8 mouse cellular contexts compared by ENCODE assay signal in the genomic region with DNA sequence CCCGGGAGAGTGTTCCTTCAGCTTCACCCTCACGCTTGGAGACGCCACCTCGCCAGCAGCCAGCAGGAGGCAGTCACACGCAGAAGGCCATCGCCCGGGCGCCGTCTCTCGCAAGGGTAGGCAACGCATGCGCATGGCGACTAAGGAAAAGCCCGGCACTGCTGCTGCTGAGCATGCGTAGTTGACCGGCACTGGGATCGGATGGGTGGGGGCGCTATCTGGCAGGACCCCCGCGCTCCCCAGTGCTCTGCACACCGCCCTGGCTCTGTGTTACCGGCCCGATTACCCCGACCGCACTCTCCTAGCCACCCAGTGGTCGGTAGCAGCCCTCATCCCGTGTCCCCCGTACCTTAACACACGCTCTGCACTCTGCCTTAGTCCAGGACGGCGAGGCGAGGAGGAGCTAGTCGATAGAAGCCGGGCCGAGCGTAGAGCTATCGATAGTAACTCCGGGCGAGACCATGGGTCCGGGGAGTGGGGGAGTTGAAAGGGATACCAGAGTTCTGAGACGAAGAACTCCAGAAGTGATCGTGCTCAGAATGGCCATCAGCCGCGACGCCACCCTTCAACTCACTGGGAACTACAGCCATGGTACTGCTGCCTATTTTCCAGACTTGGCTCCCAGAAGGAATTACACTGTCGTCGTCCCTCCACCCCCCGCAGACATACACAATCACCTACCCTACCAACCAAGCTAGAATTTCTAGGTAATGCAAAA. TPM values are rescaled to one million over a fixed set of nuclear protein-coding genes. Genes with fewer than 3 reads are reported as not detected.
DNase-seq lines count a peak whose midpoint lies in the region; ATAC-seq and TF ChIP-seq lines count a peak whose summit lies in the region.

A gene (minus strand): TSS at position 416 of the 718 bp plus-strand sequence.

- H3K4me2 ChIP-seq in forebrain, embryonic 15.5 days (replicated peaks), result peak within 1 kb of the TSS; percentile 53

- no peaks in the 10 kb centered on the region for H3K9me3 ChIP-seq in forebrain, embryonic 15.5 days

- TF ChIP-seq POLR2A in lung, adult 2 months (IDR thresholded peaks at IDR 0.05; ENCODE audit: borderline replicate concordance, extremely low read depth, low read depth, low read length), result peak; percentile 84; the same call in 1 of the 2 replicates

- no peaks in the 10 kb centered on the region for H3K27me3 ChIP-seq in forebrain, embryonic 15.5 days

- under 1% methylated on average over 48 of the region's 48 CpGs for WGBS in forebrain, embryonic 15.5 days
- WGBS in lung, adult 2 months, result under 1% methylated on average over 48 of the region's 48 CpGs

- TF ChIP-seq CTCF in lung, adult 2 months (IDR thresholded peaks at IDR 0.05; ENCODE audit: insufficient read depth, low read length), result peak; percentile 81

- DNase-seq in ES-CJ7 (ENCODE audit: low read depth, low spot score), result peak; percentile 97
- DNase-seq in cerebellum, adult 11 months, result peak; percentile 98
- peak; percentile 93 for DNase-seq in heart, postnatal 25 days (ENCODE audit: low spot score)
- DNase-seq in layer of hippocampus, adult 18-20 months (ENCODE audit: low spot score in 2 of 2), result peak; percentile 97 to 99
- DNase-seq in lung, adult 2 months, result peak; percentile 97
- DNase-seq in thymus, adult 18-20 months, result peak; percentile 91 to 92

- peak; percentile 95 for ATAC-seq in forebrain, embryonic 15.5 days (replicated peaks)
- ATAC-seq in neutrophil, adult 5-6 weeks (ENCODE audit: extremely low read depth, insufficient number of reproducible peaks, low FRiP score, poor library complexity, severe bottlenecking), result peak; percentile 89

- intact Hi-C loops in heart, postnatal 25 days (cut with DNase I), result loop anchor here (5.0 kb wide), 2 partner anchors 33 to 193 kb away; no protein-coding TSS in a partner anchor

- peaks cover 15% of the 10 kb centered on the region for H3K4me1 ChIP-seq in forebrain, embryonic 15.5 days
- peaks cover 3% of the 10 kb centered on the region; the same call in 1 of the 2 replicates for H3K4me1 ChIP-seq in lung, adult 2 months (ENCODE audit: control insufficient read depth, insufficient read depth, low read length)

- peak within 1 kb of the TSS; percentile 90 for H3K4me3 ChIP-seq in forebrain, embryonic 15.5 days
- H3K4me3 ChIP-seq in lung, adult 2 months (replicated peaks; ENCODE audit: extremely low read depth, low read depth, low read length), result peak within 1 kb of the TSS; percentile 98

- H3K27ac ChIP-seq in forebrain, embryonic 15.5 days (replicated peaks), result peak within 1 kb of the TSS; percentile 98

- H3K36me3 ChIP-seq in forebrain, embryonic 15.5 days, result peaks cover 34% of the 10 kb centered on the region

- H3K9ac ChIP-seq in forebrain, embryonic 15.5 days (replicated peaks), result peak within 1 kb of the TSS; percentile 92

RNA-seq across cellular contexts. Expression of the gene that starts here (rescaled TPM):
- polyA plus RNA-seq in forebrain, embryonic 15.5 days (2015; fragmentation: Nextera tagmentation; extraction: Ambion mirVana), result 35.2 and 36.4 TPM in 2 replicates
- total RNA-seq in heart, postnatal 25 days (2021), result 10 to 100 TPM in 1 of 2 experiments, 1 to 10 TPM in 1; 9.4 to 11.3 TPM
- 10 to 100 TPM; 42.5 to 42.9 TPM for total RNA-seq in layer of hippocampus, adult 18-20 months (2021)
- 27.5 and 43.2 TPM in 2 replicates for polyA plus RNA-seq in lung, adult 2 months (2012; rRNA removed)
- 12.2 and 17.8 TPM in 2 replicates for total RNA-seq in neutrophil, adult 5-6 weeks (2017)

Comparison
In these comparisons a context has a peak if more than half of its experiments do, and no peak if none do; other contexts are left out.
1. Peak in every context shown above with its lines: DNase-seq, ATAC-seq, H3K4me3 ChIP-seq and H3K27ac ChIP-seq.